Mouse (Mus musculus) heart, embryonic 12.5 days (tissue): ENCODE data around the gene Dgke. TPM values are rescaled to one million over a fixed set of nuclear protein-coding genes. Genes with fewer than 3 reads are reported as not detected.
A peak's percentile ranks its signal among the peaks of the same experiment; 100 is the strongest.

Source experiments
- ATAC-seq: fragments of 200-750 bp; cut with Nextera tagmentation; 2 replicates; pipeline ENCODE4 v1.8.0; 2017; ENCODE audit warnings: moderate TSS enrichment, moderate library complexity; ENCODE audit not compliant: insufficient number of reproducible peaks, low FRiP score
- H3K27ac ChIP-seq: fragments of 300-500 bp; sonication (generic); 2 replicates; pipeline ENCODE4 v1.5.1; 2016; ENCODE audit warnings: mild to moderate bottlenecking, moderate library complexity; ENCODE audit not compliant: poor library complexity, severe bottlenecking
- H3K27me3 ChIP-seq: fragments of 300-500 bp; sonication (generic); replicated peaks from 2 replicates; pipeline ENCODE4 v1.6.1; 2016; ENCODE audit warnings: mild to moderate bottlenecking, moderate library complexity
- H3K36me3 ChIP-seq: fragments of 300-500 bp; sonication (generic); 2 replicates; pipeline ENCODE4 v1.6.1; 2016; ENCODE audit warnings: mild to moderate bottlenecking, moderate library complexity
- H3K4me1 ChIP-seq: fragments of 300-500 bp; sonication (generic); replicated peaks from 2 replicates; pipeline ENCODE4 v1.6.1; 2016; ENCODE audit warnings: mild to moderate bottlenecking
- H3K4me2 ChIP-seq: fragments of 300-500 bp; sonication (generic); 2 replicates; pipeline ENCODE4 v1.6.1; 2016; ENCODE audit warnings: mild to moderate bottlenecking, moderate library complexity
- H3K4me3 ChIP-seq: fragments of 300-500 bp; sonication (generic); 2 replicates; pipeline ENCODE4 v1.5.1; 2016; ENCODE audit warnings: mild to moderate bottlenecking
- H3K9ac ChIP-seq: fragments of 300-500 bp; sonication (generic); 2 replicates; pipeline ENCODE4 v1.6.1; 2016; ENCODE audit warnings: mild to moderate bottlenecking, moderate library complexity
- H3K9me3 ChIP-seq: fragments of 300-500 bp; sonication (generic); replicated peaks from 2 replicates; pipeline ENCODE4 v1.6.1; 2016; ENCODE audit warnings: mild to moderate bottlenecking, moderate library complexity
- WGBS: fragments of 180-500 bp; shearing (Covaris S2); methylation state at CpG from one replicate; pipeline ENCODE4 v1.1.7; 2016; 5-methylcytosine and 5-hydroxymethylcytosine counted together
- polyA plus RNA-seq: library from polyadenylated mRNA; unstranded; fragments of >200 nt; fragmentation: Nextera tagmentation; extraction: Ambion mirVana; gene quantifications from 2 replicates; pipeline ENCODE4 v1.2.1, GENCODE M21; 2016

Dgke gene
- polyA plus RNA-seq, 1 experiment from 2014 or later: 7.2 TPM

- Histone ChIP-seq H3K4me2 (no peak overlapping the region), H3K9me3 (no peaks in the 10 kb centered on the region), H3K9ac (no peak overlapping the region), H3K27ac (no peak overlapping the region), H3K27me3 (no peaks in the 10 kb centered on the region; the same call in 1 of the 2 replicates), H3K4me3 (no peak overlapping the region), H3K4me1 (no peaks in the 10 kb centered on the region), H3K36me3 (no peaks in the 10 kb centered on the region)
- 68% methylated on average over 19 of the region's 19 CpGs for WGBS
- no peak for ATAC-seq
These were observed 8.2 kb upstream of the Dgke start for GRCm38 (mm10) chr11:89074783-89075413.

DNA sequence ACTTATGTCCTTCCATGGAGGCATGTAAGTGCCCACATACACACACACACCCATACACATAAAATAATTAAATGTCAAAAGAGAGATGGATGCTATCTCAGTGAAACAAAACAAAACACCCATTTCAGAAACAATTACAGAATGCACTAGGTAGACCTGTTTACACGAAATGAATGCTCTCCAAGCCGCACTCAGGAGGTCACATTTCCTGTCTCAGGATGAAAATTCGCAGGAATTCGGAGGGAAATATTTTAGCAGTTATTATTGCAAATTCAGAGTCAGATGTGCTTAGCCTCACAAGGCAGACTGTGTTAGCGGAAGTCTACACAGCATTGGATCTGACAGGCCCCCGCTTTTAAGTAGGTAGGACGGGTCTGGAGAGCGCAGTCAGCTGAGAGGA, 6.9 kb upstream of the Dgke start, which contains the start of gene Gm525:
Gene Gm525 (plus strand): TSS at position 301 of the 400 bp plus-strand sequence.
- Histone ChIP-seq H3K4me2 (no peak within 1 kb of the TSS), H3K4me1 (no peaks in the 10 kb centered on the region), H3K27me3 (no peaks in the 10 kb centered on the region; the same call in 1 of the 2 replicates), H3K9ac (no peak within 1 kb of the TSS), H3K36me3 (no peaks in the 10 kb centered on the region), H3K9me3 (no peaks in the 10 kb centered on the region), H3K4me3 (no peak within 1 kb of the TSS), H3K27ac (no peak within 1 kb of the TSS)
- no peak for ATAC-seq
- WGBS: 82% methylated on average over 8 of the region's 8 CpGs

GRCm38 (mm10) chr11:89071522-89071921, 4.9 kb upstream of the Dgke start:
- Histone ChIP-seq H3K4me1 (peaks cover 12% of the 10 kb centered on the region; the same call in 1 of the 2 replicates), H3K9me3 (no peaks in the 10 kb centered on the region), H3K4me3 (no peak overlapping the region), H3K27ac (no peak overlapping the region), H3K27me3 (no peaks in the 10 kb centered on the region; the same call in 1 of the 2 replicates), H3K36me3 (no peaks in the 10 kb centered on the region), H3K4me2 (no peak overlapping the region), H3K9ac (no peak overlapping the region)
- ATAC-seq: no peak
- 70% methylated on average over 5 of the region's 5 CpGs for WGBS

DNA sequence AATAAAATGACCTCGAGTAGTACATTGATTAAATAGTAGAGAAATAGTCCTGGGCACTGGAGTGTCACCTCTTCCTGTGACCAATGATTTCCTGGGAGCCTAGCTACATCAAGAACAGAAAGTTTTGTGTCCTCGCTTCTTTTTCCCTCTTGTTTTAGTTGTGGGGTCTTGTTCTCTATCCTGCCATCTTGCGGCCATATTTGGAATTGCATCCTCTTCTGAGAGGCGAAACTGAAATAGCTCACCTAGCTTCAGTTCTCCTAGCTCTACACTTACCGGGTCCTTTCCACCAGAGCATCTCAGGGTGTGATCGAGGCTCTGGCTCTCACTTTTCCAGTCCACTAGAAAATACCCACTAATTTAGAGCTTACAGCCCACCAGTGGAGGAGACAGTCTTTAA, 2.7 kb upstream of the Dgke start:
- Histone ChIP-seq H3K27ac (no peak overlapping the region), H3K4me3 (no peak overlapping the region), H3K9me3 (no peaks in the 10 kb centered on the region), H3K36me3 (no peaks in the 10 kb centered on the region), H3K4me2 (no peak overlapping the region), H3K4me1 (peaks cover 12% of the 10 kb centered on the region; the same call in 1 of the 2 replicates), H3K27me3 (no peaks in the 10 kb centered on the region; the same call in 1 of the 2 replicates), H3K9ac (no peak overlapping the region)
- WGBS: 24% methylated on average over 6 of the region's 6 CpGs
- no peak for ATAC-seq

GRCm38 (mm10) chr11:89068649-89069048, 2.0 kb upstream of the Dgke start:
- no peaks in the 10 kb centered on the region for H3K9me3 ChIP-seq
- WGBS: 79% methylated on average over 14 of the region's 14 CpGs

DNA sequence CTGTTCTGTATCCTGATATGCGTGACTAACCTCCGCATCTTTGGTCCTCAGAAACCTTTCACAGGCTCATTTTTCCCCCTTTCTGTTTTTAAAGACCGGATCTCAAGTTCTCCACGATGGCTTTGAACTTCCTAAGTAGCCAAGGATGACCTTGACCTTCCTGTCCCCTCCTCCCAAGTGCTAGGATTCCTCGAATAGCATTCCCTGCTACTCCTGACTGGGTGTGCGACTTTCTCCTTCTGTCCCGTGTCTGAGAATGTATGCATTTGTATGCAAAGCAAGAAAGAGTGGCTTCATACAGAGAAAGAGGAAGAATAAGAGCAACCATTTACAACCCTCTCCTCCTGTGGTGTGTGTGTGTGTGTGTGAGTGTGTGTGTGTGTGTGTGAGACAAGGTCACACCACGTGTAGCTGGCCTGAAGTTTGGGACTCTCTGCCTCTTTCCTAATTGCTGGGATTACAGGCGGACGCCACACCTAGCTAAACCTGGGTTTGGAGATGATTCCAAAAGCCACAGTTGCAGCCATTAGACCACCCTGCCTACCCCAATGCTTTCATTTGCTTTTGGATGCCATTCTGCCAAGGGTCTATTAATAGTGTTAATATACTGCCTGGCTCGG, 1.3 kb upstream of the Dgke start:
- no peaks in the 10 kb centered on the region; the same call in 1 of the 2 replicates for H3K27me3 ChIP-seq
- 55% methylated on average over 11 of the region's 11 CpGs for WGBS
- no peaks in the 10 kb centered on the region for H3K36me3 ChIP-seq
- H3K4me2 ChIP-seq: no peak overlapping the region
- H3K9ac ChIP-seq: no peak overlapping the region
- H3K9me3 ChIP-seq: no peaks in the 10 kb centered on the region
- H3K27ac ChIP-seq: no peak overlapping the region
- no peak overlapping the region for H3K4me3 ChIP-seq
- ATAC-seq: no peak
- H3K4me1 ChIP-seq: peaks cover 12% of the 10 kb centered on the region; the same call in 1 of the 2 replicates

More at GRCm38 (mm10) chr11:89068649-89069048, 2.0 kb upstream of the Dgke start:
- Histone ChIP-seq H3K4me1 (peaks cover 12% of the 10 kb centered on the region; the same call in 1 of the 2 replicates), H3K4me2 (no peak overlapping the region), H3K9ac (no peak overlapping the region), H3K4me3 (no peak overlapping the region), H3K27me3 (no peaks in the 10 kb centered on the region; the same call in 1 of the 2 replicates), H3K27ac (no peak overlapping the region), H3K36me3 (no peaks in the 10 kb centered on the region)
- 0 out of 2 replicates have a peak, but pooled peaks have one; percentile 41 for ATAC-seq

- no peaks in the 10 kb centered on the region for H3K36me3 ChIP-seq
- H3K27ac ChIP-seq: no peak overlapping the region
- no peaks in the 10 kb centered on the region for H3K27me3 ChIP-seq
- H3K9me3 ChIP-seq: no peaks in the 10 kb centered on the region
- H3K4me3 ChIP-seq: no peak overlapping the region
- 70% methylated on average over 6 of the region's 6 CpGs for WGBS
- no peak overlapping the region for H3K9ac ChIP-seq
- no peak overlapping the region for H3K4me2 ChIP-seq
- no peak for ATAC-seq
- peaks cover 12% of the 10 kb centered on the region; the same call in 1 of the 2 replicates for H3K4me1 ChIP-seq
These were observed 712 bp upstream of the Dgke start for GRCm38 (mm10) chr11:89067301-89067822.

DNA sequence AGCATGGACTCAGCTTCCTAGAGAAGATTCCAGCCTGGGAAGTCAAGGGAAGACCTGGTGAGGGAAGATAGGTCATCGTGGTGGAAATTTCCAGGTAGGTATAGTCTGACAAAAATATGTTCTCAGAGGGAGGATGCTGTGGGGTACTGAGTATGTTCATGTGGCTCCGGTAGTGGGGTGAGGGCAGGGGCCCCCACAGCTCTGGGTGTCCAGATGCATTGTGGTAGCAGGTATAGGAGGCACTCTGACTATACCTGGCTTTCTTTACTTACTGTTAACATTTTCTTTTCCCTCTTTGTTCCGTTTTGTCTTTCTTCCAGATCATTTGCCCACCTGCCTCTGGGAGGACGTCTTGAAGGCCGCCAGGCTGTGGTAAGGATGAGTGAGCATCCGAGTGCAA, 524 bp downstream of the Dgke start:
- Histone ChIP-seq H3K36me3 (no peaks in the 10 kb centered on the region), H3K27me3 (no peaks in the 10 kb centered on the region), H3K4me3 (no peak overlapping the region), H3K4me1 (peaks cover 12% of the 10 kb centered on the region; the same call in 1 of the 2 replicates), H3K9ac (no peak overlapping the region), H3K9me3 (no peaks in the 10 kb centered on the region), H3K27ac (no peak overlapping the region), H3K4me2 (no peak overlapping the region)
- 76% methylated on average over 6 of the region's 6 CpGs for WGBS
- ATAC-seq: no peak

- no peak overlapping the region for H3K4me2 ChIP-seq
- no peak overlapping the region for H3K27ac ChIP-seq
- no peaks in the 10 kb centered on the region for H3K27me3 ChIP-seq
- peaks cover 12% of the 10 kb centered on the region; the same call in 1 of the 2 replicates for H3K4me1 ChIP-seq
- H3K4me3 ChIP-seq: no peak overlapping the region
- H3K9me3 ChIP-seq: no peaks in the 10 kb centered on the region
- WGBS: 91% methylated on average over 3 of the region's 3 CpGs
- no peaks in the 10 kb centered on the region for H3K36me3 ChIP-seq
- ATAC-seq: no peak
- no peak overlapping the region for H3K9ac ChIP-seq
These were observed 1.4 kb downstream of the Dgke start for GRCm38 (mm10) chr11:89065297-89065696.

- no peak overlapping the region for H3K9ac ChIP-seq
- H3K36me3 ChIP-seq: no peaks in the 10 kb centered on the region
- no peak for ATAC-seq
- no peaks in the 10 kb centered on the region for H3K9me3 ChIP-seq
- no peak overlapping the region for H3K4me2 ChIP-seq
- peaks cover 17% of the 10 kb centered on the region for H3K4me1 ChIP-seq
- 68% methylated on average over 6 of the region's 6 CpGs for WGBS
- no peaks in the 10 kb centered on the region for H3K27me3 ChIP-seq
- H3K27ac ChIP-seq: no peak overlapping the region
- no peak overlapping the region for H3K4me3 ChIP-seq
These were observed 2.3 kb downstream of the Dgke start for GRCm38 (mm10) chr11:89064312-89064711.

- Histone ChIP-seq H3K9ac (no peak overlapping the region), H3K4me2 (no peak overlapping the region), H3K4me3 (no peak overlapping the region), H3K27ac (no peak overlapping the region), H3K36me3 (peaks cover 3% of the 10 kb centered on the region; the same call in 1 of the 2 replicates), H3K27me3 (no peaks in the 10 kb centered on the region), H3K9me3 (no peaks in the 10 kb centered on the region), H3K4me1 (peaks cover 19% of the 10 kb centered on the region)
- ATAC-seq: no peak
- 82% methylated on average over 7 of the region's 7 CpGs for WGBS
These were observed 5.3 kb downstream of the Dgke start for GRCm38 (mm10) chr11:89061362-89061761.
